Mouse (Mus musculus): ENCODE measurements at regions not wholly inside any gene's neighbourhood (a gene's known extent, or its start where the extent isn't known, plus 50 kb on each side); places are given as distances from the start of the nearest gene placed in this dataset.

DNA sequence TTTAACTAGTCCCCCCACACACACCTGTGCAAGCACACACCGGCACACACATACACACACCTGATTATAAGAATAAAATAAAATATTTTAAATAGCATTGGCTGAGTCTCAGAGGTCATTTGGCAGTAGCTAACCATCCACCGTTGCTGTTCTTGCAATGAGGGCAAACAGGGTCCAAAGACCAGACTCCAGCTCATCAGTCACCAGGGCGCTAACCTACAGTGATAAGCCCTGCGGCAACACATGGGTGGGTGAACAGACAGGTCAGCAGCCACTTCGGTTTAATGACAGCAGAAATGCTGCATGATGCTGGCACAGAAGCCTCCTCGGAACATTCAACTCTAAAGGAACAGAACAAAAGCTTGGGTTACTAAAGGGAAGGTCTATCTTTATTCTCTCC, 54.9 kb downstream of the Tas2r134 start:
- no peak for DNase-seq (ENCODE audit: low spot score)
- intact Hi-C loops (cut with DNase I) = no loop called here

DNA sequence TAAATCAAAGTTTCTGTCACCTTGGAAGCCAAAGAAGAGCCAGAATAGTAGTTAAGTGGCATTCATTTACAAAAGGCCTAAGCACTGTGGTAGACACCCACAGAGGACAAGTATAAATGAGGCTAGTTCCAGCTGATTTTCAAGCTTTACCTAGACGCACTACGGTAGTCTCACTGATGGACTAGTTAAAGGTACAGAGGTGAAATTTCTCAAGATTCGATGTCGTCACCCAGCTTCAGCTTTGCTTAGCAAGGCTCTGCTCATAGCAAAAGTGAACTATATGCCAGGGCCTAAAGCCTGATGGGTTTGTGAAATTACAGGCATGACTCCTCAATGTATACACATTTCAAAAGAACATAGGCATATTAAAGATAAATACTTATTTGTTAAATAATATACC, 55.4 kb downstream of the Tas2r134 start:
- intact Hi-C loops (cut with DNase I) = no loop called here
- no peak for DNase-seq (ENCODE audit: low spot score)

DNA sequence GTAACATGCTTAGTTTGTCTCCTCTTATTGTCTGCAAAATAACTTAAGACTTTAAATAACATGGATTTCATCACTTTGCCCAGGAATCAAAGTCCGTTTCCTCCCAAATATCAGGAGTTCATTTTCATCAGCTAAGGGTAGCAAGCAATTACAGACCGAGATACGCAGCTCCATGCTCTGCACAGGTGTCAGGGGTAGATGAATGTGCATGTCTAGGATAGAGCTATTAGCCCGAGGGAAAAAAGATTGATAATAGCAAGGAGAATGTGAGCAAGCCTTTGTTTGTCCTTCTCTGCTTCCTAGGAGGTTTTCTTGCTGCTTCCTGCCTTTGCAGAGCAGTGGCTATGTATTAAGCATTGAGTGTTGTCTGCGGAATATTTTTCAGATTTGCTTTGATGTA, 77.8 kb downstream of the Tas2r134 start:
- intact Hi-C loops (cut with DNase I) = no loop called here
- no peak for DNase-seq (ENCODE audit: low spot score)

DNA sequence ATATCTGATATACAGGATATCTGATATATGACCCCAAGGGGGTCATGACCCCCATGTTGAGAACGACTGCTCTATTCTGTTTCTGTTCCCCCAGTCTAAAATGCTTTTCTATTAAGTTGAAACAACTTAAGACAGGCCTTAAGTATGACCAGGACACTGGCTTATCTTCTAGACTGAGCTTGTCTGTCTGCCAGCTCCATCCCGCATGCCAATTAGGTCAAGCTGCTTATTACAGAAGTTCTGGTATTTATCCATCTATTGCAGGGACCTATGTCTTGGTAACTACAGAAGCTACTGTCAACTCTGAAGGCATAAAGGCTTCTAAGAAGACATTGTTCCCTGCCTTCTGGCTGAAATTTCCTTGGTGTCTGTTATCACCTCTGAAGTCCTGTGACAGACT, 81.4 kb downstream of the Tas2r134 start:
- no peak for DNase-seq (ENCODE audit: low spot score)
- intact Hi-C loops (cut with DNase I) = no loop called here

DNA sequence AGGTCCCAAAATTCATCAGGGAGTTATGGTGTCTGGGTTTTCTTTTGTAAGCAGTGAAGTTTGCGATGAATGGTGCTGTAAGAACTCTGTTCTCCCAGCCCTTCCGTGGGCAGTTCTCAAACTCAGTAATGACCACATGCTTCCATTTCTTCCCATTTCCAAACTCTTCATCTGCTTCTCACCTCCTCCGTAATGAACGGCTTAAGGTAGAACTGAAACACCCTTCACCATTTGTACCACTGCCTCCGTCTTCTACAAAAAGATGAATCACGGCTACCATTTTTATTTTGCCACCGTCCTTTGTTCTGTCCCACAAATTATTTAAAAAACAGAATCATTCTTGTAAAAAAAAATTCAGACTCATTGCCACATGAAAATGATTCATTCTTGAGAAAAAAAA, 85.3 kb downstream of the Tas2r134 start:
- no peak for DNase-seq (ENCODE audit: low spot score)
- intact Hi-C loops (cut with DNase I) = no loop called here

DNA sequence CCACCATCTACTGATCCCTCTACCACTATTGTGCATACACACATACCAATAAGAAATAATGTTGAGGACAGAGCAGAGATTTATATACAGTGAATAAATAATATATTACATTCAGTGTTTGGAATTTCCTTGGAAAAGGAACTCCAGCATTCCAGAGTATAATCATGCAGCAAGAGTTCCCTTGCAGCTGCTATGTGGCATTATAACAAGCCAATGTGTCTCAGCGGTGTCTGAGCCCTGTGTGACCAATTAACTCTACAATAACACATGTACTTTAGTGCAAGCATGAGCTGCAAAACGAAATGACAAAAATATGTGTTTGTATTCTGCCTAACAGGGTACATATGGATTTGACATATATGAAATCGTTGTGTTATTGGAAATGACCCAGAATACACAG, 103.5 kb downstream of the Tas2r134 start:
- intact Hi-C loops (cut with DNase I) = no loop called here
- no peak for DNase-seq (ENCODE audit: low spot score)

DNA sequence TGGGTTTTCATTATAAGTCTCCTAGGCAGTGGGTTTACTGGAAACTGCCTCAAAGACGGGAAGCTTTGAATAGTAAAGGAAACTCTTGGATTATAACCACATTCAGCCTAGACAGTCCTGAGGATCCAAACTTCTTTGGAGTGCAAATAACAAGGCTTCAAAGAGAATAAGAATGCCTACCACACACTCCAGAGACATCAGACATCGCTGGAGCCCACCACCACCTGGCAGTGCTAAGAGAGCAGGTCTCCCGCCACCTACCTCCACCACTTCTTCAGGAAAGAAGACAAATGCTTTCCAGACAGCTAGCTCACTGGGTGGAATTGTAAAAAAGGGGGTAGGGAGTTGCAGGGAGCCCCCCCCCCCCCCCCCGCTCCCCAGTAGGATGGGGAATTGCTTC, 104.4 kb downstream of the Tas2r134 start:
- no peak for DNase-seq (ENCODE audit: low spot score)
- intact Hi-C loops (cut with DNase I) = no loop called here

DNA sequence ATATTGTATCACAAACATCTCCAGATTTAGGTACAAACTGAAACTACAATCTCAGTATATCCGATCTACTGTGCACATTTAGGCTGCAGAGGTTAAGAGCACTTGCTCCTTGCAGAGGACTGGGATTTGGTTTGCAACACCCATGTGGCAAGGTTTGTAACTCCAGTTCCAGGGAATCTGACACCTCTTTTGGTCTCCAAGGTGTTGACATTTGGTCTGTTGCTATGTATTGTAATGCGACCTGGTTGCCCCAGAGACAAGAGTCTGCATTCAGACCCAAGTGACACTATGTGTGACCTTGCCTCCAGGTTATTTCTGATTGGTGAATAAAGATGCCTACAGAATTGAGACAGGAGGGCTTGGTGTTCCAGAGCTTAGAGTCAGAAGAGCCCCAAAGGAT, 105.0 kb downstream of the Tas2r134 start:
- intact Hi-C loops (cut with DNase I) = no loop called here
- DNase-seq (ENCODE audit: low spot score) = no peak

DNA sequence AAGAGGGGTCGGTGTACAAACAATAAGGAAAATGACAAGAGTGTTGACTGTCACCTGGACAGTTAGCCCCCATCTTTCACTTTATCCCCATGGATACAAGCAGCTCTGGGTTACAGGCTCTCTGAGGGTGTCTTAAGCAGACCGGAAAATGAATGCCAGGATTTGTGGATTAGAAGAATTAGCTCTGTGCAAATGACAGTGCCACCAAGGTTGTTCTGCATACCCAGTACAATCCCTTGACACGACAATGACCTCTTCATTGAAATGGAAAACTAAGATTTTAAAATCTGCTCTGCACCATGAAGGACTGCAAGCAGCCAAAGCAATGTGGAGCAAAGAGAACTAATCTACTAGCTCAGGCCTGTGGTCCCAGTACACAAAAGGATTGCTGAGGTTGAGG, 105.9 kb downstream of the Tas2r134 start:
- DNase-seq (ENCODE audit: low spot score) = no peak
- intact Hi-C loops (cut with DNase I) = no loop called here

DNA sequence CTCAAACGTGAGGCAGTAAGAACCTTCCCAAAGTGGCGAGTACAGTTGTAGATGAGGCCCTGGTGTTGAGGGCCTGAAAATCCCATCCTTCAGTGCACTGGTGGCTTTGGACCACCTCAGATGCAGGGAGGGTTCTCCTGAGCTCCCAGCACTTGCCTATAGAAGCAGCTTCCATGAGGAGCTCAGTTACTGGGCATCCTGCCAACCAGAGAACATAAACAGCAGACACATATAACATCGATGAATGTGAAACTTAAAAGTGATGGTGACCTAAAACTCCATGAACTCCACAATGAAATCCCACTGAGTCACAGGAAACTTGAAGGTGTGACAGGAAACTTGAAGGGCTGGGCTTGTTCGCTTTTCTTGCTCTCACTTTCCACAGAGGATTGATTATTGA, 109.1 kb downstream of the Tas2r134 start:
- intact Hi-C loops (cut with DNase I) = no loop called here

DNA sequence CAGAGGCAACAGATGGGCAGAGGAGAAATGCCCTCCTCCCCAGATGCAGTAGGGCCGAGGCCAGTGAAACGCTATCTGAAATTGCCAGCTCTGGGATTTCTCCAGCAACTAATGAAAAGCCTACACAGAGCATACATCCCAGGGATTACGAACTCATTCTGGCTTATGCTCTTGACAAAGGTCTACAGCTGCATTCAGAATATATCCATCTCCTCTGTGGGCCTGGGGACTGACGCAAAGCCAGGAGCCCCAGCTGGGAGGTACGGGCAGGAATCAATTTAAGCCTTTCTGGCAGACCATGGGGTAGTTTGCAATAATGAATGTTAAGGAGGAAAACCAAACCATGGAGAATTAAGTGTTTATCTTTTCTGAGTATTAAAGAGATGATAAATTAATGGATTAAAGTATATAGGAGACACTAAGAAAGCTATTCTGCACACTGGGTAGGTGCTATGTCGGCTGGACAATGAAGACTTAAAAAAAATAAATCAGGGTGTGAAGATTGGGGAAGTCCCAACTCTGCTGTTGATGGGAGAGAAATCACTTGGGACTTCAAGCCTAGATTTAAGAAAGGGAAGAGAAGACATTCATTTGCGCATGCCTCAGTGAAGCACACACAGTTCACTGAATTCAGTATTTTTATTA, 120.5 kb downstream of the Tas2r134 start:
- DNase-seq (ENCODE audit: low spot score) = no peak
- intact Hi-C loops (cut with DNase I) = no loop called here

More for the DNA sequence above, 109.1 kb downstream of the Tas2r134 start:
- DNase-seq (ENCODE audit: low spot score) = no peak

DNA sequence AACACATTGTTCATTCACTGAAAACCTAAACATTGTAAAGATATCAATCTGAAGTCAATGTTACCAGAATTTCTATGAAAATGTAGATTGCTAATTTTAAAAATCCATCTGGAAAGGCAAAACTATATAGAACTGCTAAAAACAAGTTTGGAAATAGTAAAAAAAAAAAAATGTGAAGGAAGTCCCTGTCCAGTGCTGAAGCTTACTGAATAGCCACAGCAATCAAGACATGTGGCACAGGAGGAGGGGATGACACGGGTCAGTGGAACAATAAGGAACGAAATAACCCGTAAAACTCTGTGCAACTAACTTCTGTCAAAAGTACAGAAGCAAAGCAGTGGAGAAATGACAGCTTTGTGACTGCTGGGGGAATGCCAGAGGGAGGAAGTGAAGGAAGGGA, 121.9 kb downstream of the Tas2r134 start:
- intact Hi-C loops (cut with DNase I) = no loop called here
- no peak for DNase-seq (ENCODE audit: low spot score)

DNA sequence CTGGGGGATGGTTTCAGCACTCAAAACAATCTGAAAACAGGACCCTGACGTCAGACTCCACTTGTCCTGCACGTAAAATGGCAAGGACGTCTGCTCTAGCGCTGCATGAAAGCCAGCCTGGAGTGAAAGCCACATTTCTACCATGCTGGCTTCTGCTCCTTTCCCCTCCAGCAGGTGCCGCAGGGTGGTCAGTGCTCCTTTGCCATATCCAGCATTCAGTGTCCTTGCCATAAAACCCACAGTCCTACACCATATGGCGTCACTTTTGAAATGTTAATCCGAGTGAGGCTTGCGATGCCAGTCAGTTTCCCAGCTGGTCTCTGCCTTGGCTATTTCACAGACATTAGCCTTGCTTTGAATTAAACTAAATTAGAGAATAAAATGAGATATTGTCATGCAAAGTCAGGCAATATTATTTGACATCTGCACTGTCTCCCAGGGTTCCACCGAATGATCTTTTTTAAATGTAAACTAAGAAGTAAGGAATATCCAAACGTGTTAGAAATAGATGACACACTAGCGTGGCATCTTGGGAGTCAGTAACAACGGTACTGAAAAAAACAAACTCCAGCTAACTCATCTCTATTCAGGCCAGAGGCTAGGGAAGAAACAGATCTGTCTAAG, 125.7 kb downstream of the Tas2r134 start:
- intact Hi-C loops (cut with DNase I) = no loop called here
- no peak for DNase-seq (ENCODE audit: low spot score)

DNA sequence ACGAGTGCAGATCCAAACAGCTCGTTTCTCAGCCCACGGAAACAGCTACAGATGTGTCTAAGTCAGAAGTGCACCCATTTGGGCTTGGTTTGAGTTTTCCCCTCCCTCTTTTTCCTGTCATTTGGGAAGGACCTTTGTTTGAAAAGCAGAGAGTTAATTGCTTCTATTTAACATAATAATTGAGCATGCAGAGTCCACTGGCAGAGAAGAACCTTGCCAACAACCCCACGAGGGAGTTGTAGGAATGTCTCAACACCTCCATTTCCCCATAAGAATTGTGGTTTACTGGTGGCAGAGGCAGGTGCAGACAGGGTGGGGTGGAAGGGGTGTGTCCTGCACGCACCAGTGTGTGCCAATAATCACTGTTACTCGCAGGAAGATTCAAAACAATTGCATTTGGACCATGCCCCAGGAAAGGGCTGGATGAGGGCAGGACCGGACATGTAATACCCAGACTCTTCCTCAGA, 126.3 kb downstream of the Tas2r134 start:
- DNase-seq (ENCODE audit: low spot score) = no peak
- intact Hi-C loops (cut with DNase I) = no loop called here

DNA sequence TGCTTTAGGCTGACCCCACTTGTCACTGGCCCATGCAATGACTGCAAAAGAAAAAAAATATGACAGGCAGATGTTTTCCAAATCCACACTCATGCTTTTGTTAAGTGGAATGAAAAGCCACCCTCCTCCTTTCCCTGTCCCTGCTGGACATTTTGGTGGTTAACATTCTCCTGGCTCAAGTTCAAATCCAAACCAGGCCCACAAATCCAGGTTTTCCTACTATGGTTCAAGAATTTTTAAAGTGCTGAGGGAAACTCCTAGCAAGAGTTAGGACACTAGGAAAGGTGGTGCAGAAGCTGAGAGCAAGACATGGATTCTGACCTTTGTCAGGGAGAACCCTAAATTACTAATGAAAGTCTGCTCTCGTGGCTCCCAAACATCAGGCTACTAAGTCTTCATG, 130.1 kb downstream of the Tas2r134 start:
- no peak for DNase-seq (ENCODE audit: low spot score)

DNA sequence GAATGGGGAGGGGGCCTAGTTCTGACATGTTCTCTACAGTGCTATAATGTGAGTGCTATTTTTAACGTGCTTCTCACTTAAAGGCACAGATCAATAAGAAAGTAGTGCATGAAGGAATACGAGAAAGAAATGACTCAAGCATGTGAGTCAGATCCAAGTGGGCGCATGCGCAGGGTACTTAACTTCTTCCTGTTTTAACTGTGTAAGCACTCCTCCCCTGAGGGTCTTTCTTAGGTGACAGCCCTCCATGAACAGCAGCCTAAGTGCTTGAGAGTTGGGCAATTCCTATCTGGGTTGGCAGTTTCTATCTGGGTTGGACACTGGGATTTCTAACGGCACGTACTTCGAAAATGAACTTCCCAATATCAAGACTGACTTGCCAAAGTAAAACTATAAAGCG, 130.8 kb downstream of the Tas2r134 start:
- DNase-seq (ENCODE audit: low spot score) = no peak
- intact Hi-C loops (cut with DNase I) = no loop called here

More for the DNA sequence above, 130.1 kb downstream of the Tas2r134 start:
- intact Hi-C loops (cut with DNase I) = no loop called here

DNA sequence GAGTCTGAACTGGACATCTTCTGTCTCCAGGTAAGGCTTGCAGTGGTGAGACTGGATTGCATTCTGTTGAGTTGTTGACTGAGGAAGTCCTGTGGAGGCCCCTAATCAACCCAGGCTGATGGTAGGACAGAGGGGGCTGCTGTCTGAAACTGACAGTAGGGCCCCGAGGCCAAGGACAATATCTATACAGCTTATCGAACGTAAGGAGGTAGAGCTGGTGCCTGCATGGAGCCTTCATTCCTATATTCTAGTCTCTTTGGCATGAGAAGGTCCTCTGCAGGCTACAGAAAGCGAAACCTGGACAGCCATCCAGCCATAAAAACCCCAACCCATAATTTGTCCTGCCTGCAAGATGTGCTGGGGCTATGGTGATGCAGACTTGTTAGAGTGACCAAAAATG, 135.6 kb downstream of the Tas2r134 start:
- intact Hi-C loops (cut with DNase I) = no loop called here
- DNase-seq (ENCODE audit: low spot score) = no peak

DNA sequence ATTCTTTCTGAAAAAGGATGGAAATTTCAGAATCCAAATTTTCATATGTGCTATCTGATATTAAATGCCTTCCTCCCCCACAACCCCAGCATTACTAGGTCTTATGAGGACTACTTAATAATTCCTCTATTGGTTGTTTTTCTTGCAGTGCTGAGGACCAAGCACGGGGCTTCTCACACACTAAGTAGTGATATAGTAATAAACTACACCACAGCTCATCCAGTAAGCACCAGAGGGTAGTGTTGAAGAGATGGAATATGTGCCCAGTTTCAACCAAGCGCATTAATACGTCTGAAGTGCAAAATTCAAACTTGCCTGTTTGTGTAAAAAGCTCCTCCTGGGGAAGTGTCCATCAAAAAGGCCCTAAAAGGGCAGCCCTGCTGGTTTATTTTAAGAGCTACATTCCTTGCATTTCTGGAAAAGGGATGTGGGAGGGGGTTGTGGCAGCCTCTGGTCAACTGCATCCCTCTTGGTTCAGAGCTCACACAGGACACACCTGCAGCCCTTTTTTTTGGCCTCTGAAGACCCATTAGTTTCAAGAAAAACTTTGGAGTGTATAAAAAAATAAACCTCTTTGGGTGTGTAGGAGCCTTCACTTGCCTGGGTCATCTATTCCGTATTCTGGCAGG, 140.3 kb downstream of the Tas2r134 start:
- no peak for DNase-seq (ENCODE audit: low spot score)
- intact Hi-C loops (cut with DNase I) = no loop called here

DNA sequence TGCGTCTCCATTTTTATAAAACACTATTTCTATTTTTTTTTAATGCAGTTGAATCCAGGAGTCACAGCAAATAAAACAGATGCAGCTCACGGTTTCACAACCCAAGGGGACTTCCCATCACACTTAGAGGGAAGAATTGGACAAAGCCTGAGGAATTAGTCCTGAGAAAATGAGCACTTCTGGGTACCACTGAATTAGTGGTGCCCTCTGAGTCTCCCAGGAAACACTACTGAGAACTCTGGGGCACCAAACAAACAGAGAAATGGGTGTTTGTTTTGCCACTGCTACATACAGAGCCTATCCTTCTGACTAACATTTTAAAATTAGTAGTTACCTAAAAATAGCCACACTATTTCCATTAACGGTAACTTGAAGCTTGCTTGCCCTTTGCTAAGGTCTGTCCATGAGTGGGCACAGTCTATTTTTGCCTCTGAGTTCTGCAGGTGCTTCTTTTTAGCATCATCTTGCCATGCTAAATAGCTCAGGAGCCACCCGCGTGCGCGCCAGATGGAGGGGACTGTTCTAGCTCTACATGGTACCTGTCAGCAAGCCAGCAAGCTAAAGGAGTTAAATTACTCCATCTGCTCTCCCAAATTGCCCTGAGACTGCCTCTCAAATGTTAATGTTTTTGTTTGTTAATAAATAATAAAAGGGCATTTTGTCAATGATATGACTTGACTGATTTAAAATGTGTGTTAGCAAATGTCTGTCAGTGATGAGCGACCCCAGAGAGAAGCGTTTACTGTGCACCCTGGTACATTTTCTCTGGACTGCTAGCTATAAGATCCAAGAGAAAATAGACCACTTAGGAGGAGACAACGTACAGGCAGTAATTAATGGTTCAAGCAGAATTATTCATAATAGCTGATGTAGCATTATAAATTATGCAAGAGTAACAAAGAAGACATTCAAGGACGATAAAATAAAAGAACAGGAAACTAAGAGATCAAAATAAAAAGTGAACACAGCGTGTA, 141.3 kb downstream of the Tas2r134 start:
- intact Hi-C loops (cut with DNase I) = no loop called here
- DNase-seq (ENCODE audit: low spot score) = no peak

DNA sequence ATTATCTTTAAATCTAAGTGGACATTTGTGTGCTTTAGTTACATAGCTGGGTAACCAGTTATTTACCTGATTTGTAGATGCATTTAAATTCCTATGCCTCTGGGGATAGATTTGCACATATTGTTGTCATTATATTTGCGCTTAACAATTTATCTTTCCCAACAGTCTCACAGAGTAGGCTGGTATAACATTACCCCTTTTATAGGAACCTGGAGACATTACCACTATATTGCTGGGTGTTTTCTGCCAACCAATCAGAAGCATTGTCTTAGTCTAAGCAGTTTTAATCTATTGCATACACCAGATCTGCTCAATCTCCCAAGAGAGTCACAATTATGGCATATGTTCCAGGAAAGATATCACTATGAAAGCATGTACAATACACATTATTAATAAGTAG, 149.8 kb downstream of the Rbm43 start:
- intact Hi-C loops (cut with DNase I) = no loop called here

DNA sequence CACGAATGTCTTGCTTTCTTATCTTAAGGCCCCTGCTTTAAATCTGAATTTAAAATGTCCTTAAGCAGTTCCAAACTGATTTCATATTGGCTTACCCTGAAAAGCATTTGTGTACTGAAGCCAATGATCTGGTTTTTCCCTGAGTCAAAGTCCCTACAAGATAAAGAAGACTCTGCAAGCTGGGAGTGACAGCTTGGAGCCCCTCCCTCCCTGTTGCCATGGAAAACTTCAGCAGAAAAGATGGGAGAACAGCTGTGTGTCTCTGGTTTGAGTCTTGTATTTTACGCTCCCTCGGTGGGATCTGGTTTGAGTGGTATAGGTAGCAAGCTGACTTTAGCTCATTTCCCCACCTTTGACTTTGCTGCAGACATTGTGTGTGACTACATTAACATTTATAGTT, 146.1 kb downstream of the Rbm43 start:
- intact Hi-C loops (cut with DNase I) = no loop called here
- no peak for DNase-seq (ENCODE audit: low spot score)

More for the DNA sequence above, 149.8 kb downstream of the Rbm43 start:
- no peak for DNase-seq (ENCODE audit: low spot score)
